Mouse (Mus musculus) macrophage (primary cell): Measurements from ENCODE around the gene Dennd2d. TPM values are rescaled to one million over a fixed set of nuclear protein-coding genes. Genes with fewer than 3 reads are reported as not detected.

Source experiments
- H3K27ac ChIP-seq: fragments of 350-480 bp; formaldehyde crosslinking; 2 replicates; pipeline ENCODE4 v1.9.0; 2021
- H3K36me3 ChIP-seq: fragments of 350-480 bp; formaldehyde crosslinking; 2 replicates; pipeline ENCODE4 v1.9.0; 2021; ENCODE audit errors: inconsistent target
- H3K4me3 ChIP-seq: fragments of 350-480 bp; formaldehyde crosslinking; 2 replicates; pipeline ENCODE4 v1.9.0; 2021; ENCODE audit errors: inconsistent target
- H3K79me2 ChIP-seq: fragments of 350-480 bp; formaldehyde crosslinking; 2 replicates; pipeline ENCODE4 v1.9.0; 2021; ENCODE audit errors: inconsistent target
- WGBS: methylation state at CpG from one replicate; pipeline ENCODE4 v1.1.7; 2026; ENCODE audit warnings: inconsistent platforms; ENCODE audit not compliant: missing documents; 5-methylcytosine and 5-hydroxymethylcytosine counted together
- polyA plus RNA-seq: library from polyadenylated mRNA; stranded (reverse); fragments of 250-400 nt; gene quantifications from 3 replicates; pipeline ENCODE4 v1.2.4, GENCODE M21; 2018; ENCODE audit warnings: inconsistent platforms

Gene Dennd2d
- polyA plus RNA-seq, 1 experiment from 2014 or later = 1.8 TPM

GRCm38 (mm10) chr3:106487551-106487950, 5.3 kb downstream of the Dennd2d start:
- no peaks in the 10 kb centered on the region for H3K36me3 ChIP-seq
- 91% methylated on average over 2 of the region's 2 CpGs for WGBS
- no peak overlapping the region for H3K27ac ChIP-seq
- H3K79me2 ChIP-seq = no peaks in the 10 kb centered on the region
- H3K4me3 ChIP-seq = no peak overlapping the region

GRCm38 (mm10) chr3:106490239-106490638, 8.0 kb downstream of the Dennd2d start:
- H3K79me2 ChIP-seq = no peaks in the 10 kb centered on the region
- no peaks in the 10 kb centered on the region for H3K36me3 ChIP-seq
- 96% methylated on average over 4 of the region's 4 CpGs for WGBS
- H3K27ac ChIP-seq = no peak overlapping the region
- no peak overlapping the region for H3K4me3 ChIP-seq

- Histone ChIP-seq H3K27ac (no peak overlapping the region), H3K79me2 (no peaks in the 10 kb centered on the region), H3K4me3 (no peak overlapping the region), H3K36me3 (no peaks in the 10 kb centered on the region)
- WGBS = 91% methylated on average over 1 of the region's 1 CpGs
These were observed 10.5 kb downstream of the Dennd2d start for GRCm38 (mm10) chr3:106492723-106493122.

- no peak overlapping the region for H3K4me3 ChIP-seq
- no peak overlapping the region for H3K27ac ChIP-seq
- no peaks in the 10 kb centered on the region for H3K36me3 ChIP-seq
- no peaks in the 10 kb centered on the region for H3K79me2 ChIP-seq
- 90% methylated on average over 8 of the region's 8 CpGs for WGBS
These were observed 11.0 kb downstream of the Dennd2d start for GRCm38 (mm10) chr3:106493202-106493601.

- 76% methylated on average over 3 of the region's 3 CpGs for WGBS
- Histone ChIP-seq H3K27ac (no peak overlapping the region), H3K4me3 (no peak overlapping the region), H3K79me2 (no peaks in the 10 kb centered on the region), H3K36me3 (no peaks in the 10 kb centered on the region)
These were observed 11.7 kb downstream of the Dennd2d start for GRCm38 (mm10) chr3:106493882-106494281.

GRCm38 (mm10) chr3:106494417-106494950, 12.3 kb downstream of the Dennd2d start:
- Histone ChIP-seq H3K36me3 (no peaks in the 10 kb centered on the region), H3K79me2 (no peaks in the 10 kb centered on the region), H3K4me3 (no peak overlapping the region), H3K27ac (no peak overlapping the region)
- WGBS = 94% methylated on average over 1 of the region's 1 CpGs

- 100% methylated on average over 1 of the region's 1 CpGs for WGBS
- 0 out of 2 replicates have a peak overlapping the region, but pooled peaks have one; percentile 7 for H3K27ac ChIP-seq
- H3K79me2 ChIP-seq = no peaks in the 10 kb centered on the region
- H3K4me3 ChIP-seq = no peak overlapping the region
- H3K36me3 ChIP-seq = no peaks in the 10 kb centered on the region
These were observed 13.3 kb downstream of the Dennd2d start for GRCm38 (mm10) chr3:106495346-106496044.

GRCm38 (mm10) chr3:106496045-106496721, 14.0 kb downstream of the Dennd2d start:
- no peaks in the 10 kb centered on the region for H3K36me3 ChIP-seq
- 45% methylated on average over 4 of the region's 4 CpGs for WGBS

GRCm38 (mm10) chr3:106496996-106497395, 14.8 kb downstream of the Dennd2d start:
- Histone ChIP-seq H3K36me3 (no peaks in the 10 kb centered on the region), H3K79me2 (no peaks in the 10 kb centered on the region), H3K27ac (no peak overlapping the region), H3K4me3 (no peak overlapping the region)
- whole genome bisulfite sequencing = 29% methylated on average over 3 of the region's 3 CpGs

More at GRCm38 (mm10) chr3:106496045-106496721, 14.0 kb downstream of the Dennd2d start:
- Histone ChIP-seq H3K27ac (0 out of 2 replicates have a peak overlapping the region, but pooled peaks have one; percentile 7), H3K4me3 (no peak overlapping the region), H3K79me2 (no peaks in the 10 kb centered on the region)

GRCm38 (mm10) chr3:106500510-106500909, 18.3 kb downstream of the Dennd2d start:
- H3K27ac ChIP-seq = no peak overlapping the region
- WGBS = 95% methylated on average over 2 of the region's 2 CpGs
- H3K4me3 ChIP-seq = no peak overlapping the region
- H3K79me2 ChIP-seq = no peaks in the 10 kb centered on the region
- H3K36me3 ChIP-seq = peaks cover 33% of the 10 kb centered on the region

GRCm38 (mm10) chr3:106502892-106503291, 20.7 kb downstream of the Dennd2d start:
- H3K4me3 ChIP-seq = no peak overlapping the region
- H3K27ac ChIP-seq = no peak overlapping the region
- WGBS = 86% methylated on average over 2 of the region's 2 CpGs
- peaks cover 48% of the 10 kb centered on the region for H3K36me3 ChIP-seq
- H3K79me2 ChIP-seq = no peaks in the 10 kb centered on the region

GRCm38 (mm10) chr3:106510669-106511068, 28.5 kb downstream of the Dennd2d start:
- WGBS = 100% methylated on average over 1 of the region's 1 CpGs
- peaks cover 11% of the 10 kb centered on the region; the same call in 1 of the 2 replicates for H3K79me2 ChIP-seq
- no peak overlapping the region for H3K4me3 ChIP-seq
- no peak overlapping the region for H3K27ac ChIP-seq
- peaks cover 59% of the 10 kb centered on the region for H3K36me3 ChIP-seq

- no peak overlapping the region for H3K27ac ChIP-seq
- peaks cover 53% of the 10 kb centered on the region for H3K36me3 ChIP-seq
- peaks cover 15% of the 10 kb centered on the region; the same call in 1 of the 2 replicates for H3K79me2 ChIP-seq
- H3K4me3 ChIP-seq = no peak overlapping the region
- WGBS = 93% methylated on average over 6 of the region's 6 CpGs
These were observed 32.8 kb downstream of the Dennd2d start for GRCm38 (mm10) chr3:106515016-106515415.

- WGBS = 100% methylated on average over 1 of the region's 1 CpGs
- peaks cover 20% of the 10 kb centered on the region for H3K36me3 ChIP-seq
- no peak overlapping the region for H3K4me3 ChIP-seq
- H3K79me2 ChIP-seq = peaks cover 45% of the 10 kb centered on the region; the same call in 1 of the 2 replicates
- H3K27ac ChIP-seq = no peak overlapping the region
These were observed 40.5 kb downstream of the Dennd2d start for GRCm38 (mm10) chr3:106522730-106523129.

- H3K4me3 ChIP-seq = no peak overlapping the region
- WGBS = 100% methylated on average over 2 of the region's 2 CpGs
- no peak overlapping the region for H3K27ac ChIP-seq
- H3K36me3 ChIP-seq = peaks cover 36% of the 10 kb centered on the region
- peaks cover 57% of the 10 kb centered on the region; the same call in 1 of the 2 replicates for H3K79me2 ChIP-seq
These were observed 44.2 kb downstream of the Dennd2d start for GRCm38 (mm10) chr3:106526411-106526810.
